Mouse (Mus musculus): ENCODE measurements at regions not wholly inside any gene's neighbourhood (a gene's known extent, or its start where the extent isn't known, plus 50 kb on each side); places are given as distances from the start of the nearest gene placed in this dataset.
A peak's percentile ranks its signal among the peaks of the same experiment; 100 is the strongest.

DNA sequence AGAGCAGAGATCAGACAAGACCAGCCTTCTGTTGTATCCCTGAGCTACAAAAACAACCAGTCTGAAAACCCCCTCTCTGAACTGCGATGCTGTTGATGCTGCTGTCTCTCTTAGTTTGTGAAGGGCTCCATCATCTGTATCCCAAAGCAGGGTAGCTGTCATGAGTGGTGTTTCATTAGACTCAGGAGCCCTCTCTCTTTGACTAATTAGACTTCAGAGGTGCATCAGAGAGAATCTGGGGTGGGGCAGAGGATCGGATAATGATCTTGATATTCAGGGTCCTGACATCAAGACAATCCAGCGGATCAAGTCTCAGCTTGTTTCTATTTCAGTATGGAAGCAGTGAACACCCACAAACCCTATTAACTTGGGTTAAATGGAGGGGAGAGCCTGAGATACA lies 70.6 kb upstream of the Slc24a4 start:
- no peak for DNase-seq

DNA sequence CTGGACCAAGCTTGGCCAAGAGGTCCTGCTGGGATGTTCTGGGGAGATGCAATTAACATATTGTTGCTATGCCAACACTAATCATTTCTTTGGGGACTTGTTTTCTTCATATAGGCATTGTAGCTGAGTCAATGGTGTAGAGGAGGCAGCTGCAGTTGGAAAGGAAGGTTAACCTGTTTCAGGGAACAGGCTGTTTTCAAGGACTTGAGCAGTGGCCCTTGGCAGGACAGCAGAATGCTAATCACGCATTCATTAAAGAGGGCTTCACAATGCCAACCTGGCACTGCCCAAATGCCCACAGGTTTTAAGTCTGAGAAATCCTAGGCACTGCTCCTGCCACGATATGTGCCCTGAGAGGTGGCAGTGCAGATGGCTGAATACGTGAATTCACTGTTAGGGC lies 70.1 kb upstream of the Slc24a4 start:
- DNase-seq, result peak in 1 of 2 experiments; percentile 18

DNA sequence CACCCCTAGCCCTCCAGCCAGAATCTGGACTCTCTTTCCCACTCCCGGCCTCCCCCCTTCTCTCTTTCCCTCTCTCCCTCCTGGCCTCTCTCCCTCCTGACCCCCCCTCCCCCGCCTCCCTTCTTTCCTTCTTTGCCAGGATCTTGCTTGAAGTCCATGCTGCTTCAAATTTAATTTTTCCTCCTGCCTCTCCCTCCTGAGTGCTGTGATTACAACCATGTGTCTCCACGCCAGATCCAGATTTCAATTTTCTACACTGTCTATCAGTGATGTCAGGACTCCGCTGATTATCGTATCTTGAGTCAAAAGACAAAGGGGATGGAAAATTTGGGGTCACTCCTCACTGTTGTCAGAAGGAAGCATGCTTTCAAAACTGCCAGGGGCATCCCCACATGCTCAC lies 67.4 kb upstream of the Slc24a4 start:
- DNase-seq, result no peak

DNA sequence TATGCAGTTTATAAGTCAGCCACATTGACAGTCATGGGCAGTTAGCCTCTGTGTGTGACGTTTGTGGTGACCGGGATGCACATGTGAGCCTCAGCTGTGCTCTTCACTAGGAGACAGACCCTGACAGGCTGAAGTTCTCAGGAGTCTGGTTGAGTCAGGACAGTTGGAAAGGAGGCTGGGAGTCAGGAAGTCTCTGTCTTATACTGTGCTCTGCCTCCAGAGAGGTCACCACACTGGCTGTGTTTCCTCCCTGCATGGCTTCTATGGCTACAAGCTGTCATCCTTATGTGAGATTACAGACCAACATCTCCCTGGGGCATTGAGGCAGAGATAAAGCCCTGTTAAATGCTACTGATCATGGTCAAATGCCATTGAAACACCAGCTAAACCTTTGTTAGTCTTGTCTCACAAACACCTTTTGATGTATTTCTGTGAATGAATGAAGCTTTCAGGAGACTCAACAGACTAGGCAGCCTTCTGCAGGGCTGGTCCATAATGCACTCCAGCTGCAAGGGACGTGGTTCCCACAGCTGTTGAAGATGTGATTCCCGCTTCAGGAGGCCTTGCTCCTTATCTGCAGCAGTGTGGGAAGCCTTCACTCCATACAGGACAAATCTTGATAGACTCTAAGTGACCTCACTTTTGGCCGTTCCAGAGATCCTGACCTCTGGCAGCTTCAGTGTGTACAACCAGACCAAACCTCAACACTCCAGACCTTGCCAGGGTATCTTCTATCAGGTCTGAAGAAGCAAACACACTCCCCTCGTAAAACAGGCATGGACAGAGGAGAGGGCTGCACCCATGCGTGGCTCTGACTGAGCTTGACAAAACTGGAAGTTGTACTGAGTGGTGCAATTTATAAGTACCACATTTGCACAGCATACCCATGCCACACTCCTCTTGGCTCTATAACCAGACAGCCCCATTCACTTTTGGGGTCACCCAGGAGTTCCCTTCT lies 66.6 kb upstream of the Slc24a4 start:
- peak; percentile 13 to 31 for DNase-seq

DNA sequence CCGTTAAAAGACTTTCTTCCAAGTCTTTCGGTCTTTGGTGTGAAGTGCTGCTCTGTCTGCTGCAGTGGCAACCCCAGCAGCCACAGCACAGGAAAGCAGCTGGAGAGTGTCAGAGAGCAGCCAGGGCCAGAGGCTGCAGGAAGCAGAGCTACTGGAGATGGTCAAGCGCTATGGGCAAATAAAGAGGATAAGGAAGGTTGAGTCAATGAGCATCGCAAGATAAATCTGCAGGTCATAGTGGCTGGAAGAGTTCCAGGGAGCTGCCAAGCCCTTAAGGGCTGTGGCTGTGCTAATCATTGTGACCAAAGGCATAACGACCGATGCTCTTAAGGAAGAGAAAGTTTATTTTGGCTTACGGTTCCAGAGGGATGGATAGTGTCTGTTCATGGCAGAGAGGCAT lies 65.9 kb upstream of the Slc24a4 start:
- peak; percentile 5 to 9 for DNase-seq

DNA sequence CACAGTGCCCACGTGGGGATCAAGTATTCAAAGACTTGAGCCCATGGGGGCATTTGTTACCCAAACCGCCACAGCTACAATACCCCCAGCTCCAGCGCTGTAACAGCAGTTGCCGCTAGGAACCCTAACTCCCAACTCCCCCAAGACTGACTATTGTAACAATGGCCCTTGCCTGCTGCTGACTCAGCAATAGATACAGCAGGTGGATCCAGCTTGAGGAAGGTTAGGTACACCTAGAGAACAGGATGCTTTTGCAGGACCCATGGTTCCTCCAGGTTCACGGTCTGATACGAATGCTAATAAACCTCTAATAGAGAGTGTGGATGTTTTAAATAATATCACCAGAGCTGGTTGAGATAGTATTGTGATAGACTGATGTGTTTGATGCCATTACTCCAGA lies 65.3 kb upstream of the Slc24a4 start:
- no peak for DNase-seq

DNA sequence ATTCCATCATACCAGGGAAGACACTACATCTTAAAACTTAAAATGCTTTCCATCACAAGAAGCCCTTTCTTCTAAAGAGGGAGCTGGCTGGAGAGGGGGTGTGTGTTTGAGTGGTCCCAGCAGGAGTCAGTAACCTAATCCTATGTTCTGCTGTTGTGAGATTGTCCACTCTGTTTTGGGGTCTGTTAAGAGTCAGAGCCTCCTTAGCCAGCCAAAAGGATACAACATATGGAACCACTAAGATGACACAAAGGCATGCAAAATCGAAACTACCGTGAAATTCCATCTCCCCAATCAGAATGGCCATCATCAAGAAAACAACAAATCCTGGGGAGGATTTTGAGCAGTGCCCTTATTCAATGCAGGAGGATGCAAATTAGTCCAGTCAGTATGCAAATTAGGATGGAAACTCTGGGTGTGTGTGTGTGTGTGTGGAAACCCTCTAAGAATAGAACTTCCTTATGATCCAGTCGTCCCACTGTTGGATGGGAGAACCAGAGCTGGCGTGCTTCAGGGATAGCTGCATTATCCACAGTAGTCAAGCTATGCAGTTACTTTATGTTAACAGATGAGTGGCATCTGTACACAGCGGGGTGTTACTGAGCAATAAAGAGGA lies 63.7 kb upstream of the Slc24a4 start:
- DNase-seq, result no peak

DNA sequence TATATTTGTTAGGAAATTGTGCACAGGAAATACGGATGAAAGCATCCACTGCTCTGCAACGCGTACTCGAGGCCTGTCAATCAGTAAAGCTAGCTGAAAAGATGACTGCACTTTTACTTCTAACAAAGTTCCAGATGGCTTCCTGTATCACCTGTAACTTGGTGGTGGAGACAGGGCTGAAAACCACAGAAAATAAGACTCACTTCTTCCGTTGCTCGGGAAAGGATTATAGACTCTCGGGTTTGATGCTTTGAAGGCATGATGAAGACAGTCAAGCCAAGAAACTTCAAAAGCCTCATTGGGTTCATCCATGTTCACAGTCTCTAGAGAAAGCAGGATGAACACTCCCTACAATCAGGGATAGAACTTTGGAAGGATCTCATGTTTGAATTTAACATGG lies 60.8 kb upstream of the Slc24a4 start:
- DNase-seq, result no peak

DNA sequence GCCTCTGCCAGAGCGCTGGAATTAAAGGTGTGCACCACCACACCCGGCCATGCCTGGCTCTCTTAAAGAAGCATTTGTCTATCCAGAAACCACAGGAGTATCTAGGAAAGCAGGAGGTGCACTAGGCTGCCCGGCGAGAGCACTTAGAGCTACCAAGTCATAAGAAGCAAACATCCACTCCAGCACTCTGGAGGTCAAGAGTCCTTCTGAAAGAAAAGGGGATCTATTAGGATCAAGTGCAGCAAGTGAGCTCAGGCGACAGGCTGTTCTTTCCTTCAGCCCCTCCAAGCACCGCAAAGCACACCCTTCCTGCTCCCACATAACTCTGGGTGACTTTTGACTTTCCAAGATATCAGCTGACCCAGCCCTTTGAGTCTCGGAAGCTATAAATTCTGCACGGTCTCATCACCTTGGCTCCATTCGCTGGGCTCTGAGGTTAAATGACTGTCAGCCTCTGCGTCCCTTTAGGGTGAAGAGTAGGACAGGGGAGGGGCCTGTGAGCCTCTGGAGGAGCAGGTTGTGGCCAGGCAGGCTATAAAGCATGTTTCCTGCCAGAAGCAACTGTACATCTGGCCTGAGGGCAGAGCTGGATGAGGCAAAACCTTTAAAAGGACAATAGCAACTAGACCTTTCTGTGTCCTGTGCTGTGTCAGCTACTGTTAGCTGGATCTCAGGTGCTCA lies 58.9 kb upstream of the Slc24a4 start:
- no peak for DNase-seq

DNA sequence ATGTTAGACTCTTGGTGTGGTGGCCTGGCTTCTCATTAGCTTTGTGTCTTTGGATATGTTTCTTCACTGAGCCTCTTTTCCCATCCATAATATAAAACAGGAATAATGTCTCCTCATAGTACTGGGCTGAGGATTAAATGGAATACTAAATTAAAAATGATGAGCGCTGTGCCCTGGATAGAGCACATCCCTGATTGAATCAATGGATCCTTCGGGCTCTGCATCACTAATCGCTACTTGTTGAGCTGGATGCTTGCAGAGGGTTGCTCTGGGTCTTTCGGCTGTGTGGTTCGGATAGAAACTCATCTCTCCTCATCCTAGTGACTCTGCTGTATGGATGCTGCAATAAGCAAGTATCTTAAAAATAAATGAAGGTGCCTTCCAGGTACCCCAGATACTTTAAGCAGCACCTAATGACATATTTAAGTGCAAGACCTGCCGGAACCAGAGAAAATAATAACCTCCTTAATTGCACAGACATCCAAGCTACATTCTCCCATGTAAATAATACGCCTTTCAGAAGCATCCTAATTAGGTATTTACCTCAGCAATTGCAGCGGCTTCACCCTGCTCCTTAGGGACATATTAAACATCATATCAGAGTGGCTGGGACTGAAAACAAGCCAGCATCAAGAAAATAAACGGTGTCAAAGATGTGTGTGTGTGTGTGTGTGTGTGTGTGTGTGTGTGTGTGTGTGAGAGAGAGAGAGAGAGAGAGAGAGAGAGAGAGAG lies 56.5 kb upstream of the Slc24a4 start:
- no peak for DNase-seq

DNA sequence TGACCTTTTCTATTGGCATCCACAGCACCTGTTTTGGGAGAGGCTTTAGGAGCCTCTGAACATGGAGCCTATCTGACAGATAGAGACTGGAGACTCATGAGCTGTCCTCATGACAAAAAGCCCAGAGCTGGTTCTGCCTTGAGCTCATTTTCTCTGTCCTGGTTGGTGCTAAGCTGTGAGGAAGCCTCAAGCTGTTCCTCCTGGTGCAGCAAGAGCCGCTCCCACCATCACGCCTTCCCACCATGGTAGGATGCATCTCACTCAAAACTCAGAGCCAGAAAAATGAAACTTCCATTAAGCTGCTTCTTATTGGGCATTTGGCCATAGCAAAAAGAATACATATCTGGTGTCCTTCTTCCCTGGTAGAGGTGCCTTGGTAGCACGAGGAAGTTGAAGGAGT lies 55.0 kb upstream of the Slc24a4 start:
- no peak for DNase-seq

DNA sequence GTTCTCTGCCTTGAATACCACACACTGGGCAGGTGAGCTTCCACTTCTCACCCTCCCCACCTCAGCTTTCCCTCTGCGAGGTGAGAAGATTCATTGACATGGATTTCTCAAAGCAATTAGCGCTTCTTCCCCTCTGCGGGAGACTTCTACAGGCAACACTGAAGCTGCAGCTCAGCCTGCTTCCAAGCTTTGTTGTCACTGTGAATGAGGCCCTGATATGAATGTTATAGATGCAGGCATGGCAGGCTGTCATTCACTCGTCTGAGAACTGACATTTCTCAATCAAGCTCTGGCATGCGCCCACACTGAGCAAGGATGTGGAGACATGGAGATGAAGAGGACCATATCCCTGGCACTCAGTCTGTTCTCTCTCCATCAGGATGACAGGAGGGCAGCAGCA lies 52.2 kb upstream of the Slc24a4 start:
- DNase-seq, result no peak
